Mouse (Mus musculus) myocyte (in vitro differentiated cells): ENCODE data around the gene Gsg1.

ENCODE experiments used
- CEBPB ChIP-seq: IDR thresholded peaks from 2 replicates; pipeline ENCODE4 v1.6.1; 2011; ENCODE audit warnings: mild to moderate bottlenecking, moderate library complexity; ENCODE audit not compliant: poor library complexity, insufficient read depth, severe bottlenecking
- MYOD1 ChIP-seq, 3 experiments: IDR thresholded peaks; one replicate each; pipeline ENCODE4 v1.6.1; 2011; ENCODE audit warnings: control low read depth in 2 of 3, low read depth in 2 of 3, mild to moderate bottlenecking in 2 of 3, moderate library complexity in 1 of 3; ENCODE audit not compliant: insufficient read length in 2 of 3, control insufficient read depth in 1 of 3
- MYOG ChIP-seq, 3 experiments: IDR thresholded peaks; one replicate each; pipeline ENCODE4 v1.6.1; 2011; ENCODE audit warnings: control low read depth in 2 of 3, low read depth in 2 of 3, mild to moderate bottlenecking in 2 of 3; ENCODE audit not compliant: insufficient read length in 2 of 3, control insufficient read depth in 1 of 3, insufficient read depth in 1 of 3
- POLR2A ChIP-seq: IDR thresholded peaks from one replicate; pipeline ENCODE4 v1.6.1; 2011; ENCODE audit warnings: low read depth, mild to moderate bottlenecking, control low read depth, moderate library complexity; ENCODE audit not compliant: insufficient read length
- REST ChIP-seq: IDR thresholded peaks from one replicate; pipeline ENCODE4 v1.6.1; 2011; ENCODE audit warnings: mild to moderate bottlenecking, control low read depth, moderate library complexity; ENCODE audit not compliant: insufficient read depth, insufficient read length

- TF ChIP-seq POLR2A (no peak), MYOD1 (IDR thresholded peaks at IDR 0.05; ENCODE audit: control insufficient read depth in 1 of 3, insufficient read length in 2 of 3, low read depth in 2 of 3) (no peak), REST (no peak), CEBPB (no peak), MYOG (IDR thresholded peaks at IDR 0.05; ENCODE audit: control insufficient read depth in 1 of 3, insufficient read depth in 1 of 3, insufficient read length in 2 of 3, low read depth in 2 of 3) (no peak)
Observed at GRCm38 (mm10) chr6:135197446-135197845, 56.7 kb downstream of the Gsg1 start.
